Mouse (Mus musculus) ES-E14 (cell line): ENCODE results near the gene Astn2. TPM values are rescaled to one million over a fixed set of nuclear protein-coding genes. Genes with fewer than 3 reads are reported as not detected.

ENCODE experiments used
- DNase-seq: peaks from one replicate; pipeline ENCODE4 v3.0.0-alpha.2; 2013; ENCODE audit warnings: low read depth, low spot score
- H3K27ac ChIP-seq: 2 replicates; pipeline ENCODE4 v1.5.1; 2012; ENCODE audit warnings: low read depth, mild to moderate bottlenecking, low read length, moderate library complexity, mixed read lengths; ENCODE audit not compliant: poor library complexity, insufficient read depth, severe bottlenecking
- H3K36me3 ChIP-seq: 2 replicates; pipeline ENCODE4 v1.6.1; 2012; ENCODE audit warnings: mild to moderate bottlenecking, low read length, moderate library complexity, mixed read lengths; ENCODE audit not compliant: control insufficient read depth, poor library complexity, insufficient read depth, severe bottlenecking
- H3K4me1 ChIP-seq, 2 experiments: fragments of 150-350 bp in 1 of 2; sonication (generic) in 1 of 2; 2 replicates each; pipeline ENCODE4 v1.6.1; 2012; ENCODE audit warnings: low read length in 2 of 2, mild to moderate bottlenecking in 1 of 2, mixed read lengths in 1 of 2; ENCODE audit not compliant: control insufficient read depth in 2 of 2, insufficient read depth in 2 of 2, poor library complexity in 1 of 2
- H3K4me3 ChIP-seq, 2 experiments: fragments of 150-350 bp in 1 of 2; sonication (generic) in 1 of 2; 2 replicates each; pipeline ENCODE4 v1.5.1; 2012; ENCODE audit warnings: low read length in 2 of 2, low read depth in 1 of 2, mild to moderate bottlenecking in 1 of 2, mixed read lengths in 1 of 2; ENCODE audit not compliant: insufficient read depth in 1 of 2, poor library complexity in 1 of 2, severe bottlenecking in 1 of 2
- H3K9ac ChIP-seq: 2 replicates; pipeline ENCODE4 v1.6.1; 2012; ENCODE audit warnings: low read depth, mild to moderate bottlenecking, low read length, mixed read lengths; ENCODE audit not compliant: poor library complexity, insufficient read depth, severe bottlenecking
- H3K9me3 ChIP-seq: fragments of 150-350 bp; sonication (generic); 2 replicates; pipeline ENCODE4 v1.6.1; 2012; ENCODE audit warnings: low read depth, mild to moderate bottlenecking, low read length; ENCODE audit not compliant: control insufficient read depth, insufficient read depth
- CHD2 ChIP-seq: IDR thresholded peaks from 2 replicates; pipeline ENCODE4 v1.6.1; 2014; ENCODE audit warnings: mild to moderate bottlenecking, low read depth, low read length, inconsistent platforms
- HCFC1 ChIP-seq: IDR thresholded peaks from 2 replicates; pipeline ENCODE4 v1.6.1; 2012; ENCODE audit warnings: low read length, inconsistent platforms, borderline replicate concordance; ENCODE audit not compliant: insufficient read depth
- MAFK ChIP-seq: IDR thresholded peaks from 2 replicates; pipeline ENCODE4 v1.6.1; 2014; ENCODE audit warnings: mild to moderate bottlenecking, low read depth, low read length, inconsistent platforms; ENCODE audit not compliant: insufficient read depth
- ZC3H11A ChIP-seq: IDR thresholded peaks from 2 replicates; pipeline ENCODE4 v1.6.1; 2012; ENCODE audit warnings: low read depth, mild to moderate bottlenecking, inconsistent platforms, low read length, borderline replicate concordance
- ZNF384 ChIP-seq: IDR thresholded peaks from 2 replicates; pipeline ENCODE4 v1.6.1; 2012; ENCODE audit warnings: low read depth, low read length, inconsistent platforms
- in situ Hi-C, 2 experiments: fragments of 600-800 bp; cut with MboI; formaldehyde crosslinking; loops; one replicate each; pipeline ENCODE4 v1.15.1; 2025; ENCODE audit warnings: low sequenced_read_pairs in 2 of 2, inconsistent platforms in 1 of 2; ENCODE audit not compliant: unreplicated experiment in 2 of 2
- total RNA-seq: library from RNA; depleted of rRNA; stranded (reverse); fragments of 300-350 nt; gene quantifications from 2 replicates; pipeline ENCODE4 v1.2.3, GENCODE M21; 2012

Gene Astn2
- total RNA-seq, 1 experiment = 0.04 TPM

DNA sequence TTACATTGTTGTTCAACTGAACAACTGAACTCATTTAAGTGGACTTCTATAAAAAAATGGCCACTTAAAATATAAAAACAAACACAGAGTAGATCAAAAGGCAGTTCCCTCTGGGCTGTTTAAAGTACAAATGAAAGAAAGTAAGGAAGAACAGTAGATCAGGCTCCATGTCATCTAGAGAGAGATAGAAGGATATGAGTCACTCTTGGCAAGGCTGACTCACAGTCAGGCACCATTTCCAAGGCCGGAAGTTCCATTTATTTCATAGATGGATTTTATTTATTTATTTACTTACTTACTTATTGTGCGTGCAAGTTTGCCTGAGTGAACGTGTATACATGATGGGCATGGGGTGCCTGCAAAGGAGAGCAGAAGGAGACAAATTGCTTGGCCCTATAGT lies 67.0 kb downstream of the Astn2 start:
- in situ Hi-C loops = no loop called here
- no peaks in the 10 kb centered on the region for H3K4me1 ChIP-seq
- no peaks in the 10 kb centered on the region for H3K9me3 ChIP-seq
- no peaks in the 10 kb centered on the region for H3K36me3 ChIP-seq
- no peak for DNase-seq
- no peak for TF ChIP-seq ZC3H11A
- no peak for TF ChIP-seq MAFK
- no peak for TF ChIP-seq CHD2
- no peak for TF ChIP-seq ZNF384
- TF ChIP-seq HCFC1 = no peak
- no peak overlapping the region for H3K9ac ChIP-seq
- H3K27ac ChIP-seq = no peak overlapping the region
- H3K4me3 ChIP-seq = no peak overlapping the region

DNA sequence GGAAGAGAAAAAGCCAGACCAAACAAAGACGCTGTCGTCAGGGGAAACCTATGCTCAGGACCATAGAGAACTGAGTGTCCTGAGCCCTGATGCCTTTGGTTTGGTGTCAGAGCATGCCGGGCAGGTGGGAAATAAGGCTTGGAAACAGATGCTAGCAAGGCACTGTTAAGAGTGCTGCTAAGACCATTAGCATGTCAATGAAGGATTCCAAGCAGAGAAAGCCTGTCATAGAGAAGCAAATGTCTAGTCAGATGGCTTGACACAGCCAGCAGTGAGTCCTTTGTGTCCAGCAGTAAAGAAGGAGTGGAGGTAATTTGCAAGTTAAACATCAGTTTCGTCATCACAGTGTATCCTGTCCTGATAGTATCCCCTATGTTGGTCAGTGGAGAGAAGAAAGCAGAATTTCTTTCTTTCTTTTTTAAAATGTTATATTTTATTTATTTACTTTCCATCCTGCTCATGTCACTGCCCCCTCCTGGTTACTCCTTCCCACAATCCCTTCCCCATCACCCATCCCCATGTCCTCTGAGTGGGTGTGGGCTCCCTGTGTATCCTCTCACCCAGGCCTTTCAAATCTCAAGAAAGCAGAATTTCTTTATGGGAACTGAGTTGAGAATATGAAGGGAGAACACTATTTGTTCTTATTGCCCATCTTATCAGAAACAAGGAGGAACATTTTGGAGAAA lies 73.7 kb downstream of the Astn2 start:
- Histone ChIP-seq H3K4me1 (peaks cover 4% of the 10 kb centered on the region in 2 experiments; a peak in 2 of 4 replicates), H3K27ac (no peak overlapping the region; the same call in 1 of the 2 replicates)
- in situ Hi-C loops = no loop called here

DNA sequence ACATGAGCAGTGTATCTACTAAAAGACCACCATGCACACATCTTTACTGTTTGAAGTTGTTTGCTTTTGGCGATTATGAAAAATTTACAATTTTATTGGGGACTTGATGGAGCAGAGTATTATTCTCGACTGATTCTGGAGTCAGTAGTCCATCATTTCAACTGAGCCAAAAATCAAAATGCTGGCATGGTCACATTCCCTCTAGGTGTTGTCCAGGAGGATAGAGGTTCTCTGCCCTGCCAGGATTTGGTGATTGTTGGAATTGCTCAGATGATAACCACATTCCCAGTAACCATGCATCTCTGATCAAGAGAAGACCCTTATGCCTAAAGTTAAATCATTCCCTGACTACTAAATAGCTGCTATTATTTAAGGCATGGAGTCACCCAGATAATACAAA lies 83.4 kb downstream of the Astn2 start:
- no peaks in the 10 kb centered on the region for H3K4me1 ChIP-seq
- no peak overlapping the region for H3K9ac ChIP-seq
- no peak for DNase-seq
- TF ChIP-seq ZC3H11A (no peak), MAFK (no peak), CHD2 (no peak), ZNF384 (no peak), HCFC1 (no peak)
- H3K9me3 ChIP-seq = no peaks in the 10 kb centered on the region
- H3K27ac ChIP-seq = no peak overlapping the region
- in situ Hi-C loops = no loop called here
- H3K4me3 ChIP-seq = no peak overlapping the region
- no peaks in the 10 kb centered on the region for H3K36me3 ChIP-seq

More for the DNA sequence above, 73.7 kb downstream of the Astn2 start:
- Histone ChIP-seq H3K9me3 (no peaks in the 10 kb centered on the region), H3K36me3 (no peaks in the 10 kb centered on the region), H3K4me3 (no peak overlapping the region), H3K9ac (no peak overlapping the region)
- TF ChIP-seq CHD2 = peak; percentile 57
- no peak for TF ChIP-seq HCFC1
- TF ChIP-seq ZC3H11A = no peak
- no peak for TF ChIP-seq MAFK
- no peak for TF ChIP-seq ZNF384
- peak; percentile 51 for DNase-seq

DNA sequence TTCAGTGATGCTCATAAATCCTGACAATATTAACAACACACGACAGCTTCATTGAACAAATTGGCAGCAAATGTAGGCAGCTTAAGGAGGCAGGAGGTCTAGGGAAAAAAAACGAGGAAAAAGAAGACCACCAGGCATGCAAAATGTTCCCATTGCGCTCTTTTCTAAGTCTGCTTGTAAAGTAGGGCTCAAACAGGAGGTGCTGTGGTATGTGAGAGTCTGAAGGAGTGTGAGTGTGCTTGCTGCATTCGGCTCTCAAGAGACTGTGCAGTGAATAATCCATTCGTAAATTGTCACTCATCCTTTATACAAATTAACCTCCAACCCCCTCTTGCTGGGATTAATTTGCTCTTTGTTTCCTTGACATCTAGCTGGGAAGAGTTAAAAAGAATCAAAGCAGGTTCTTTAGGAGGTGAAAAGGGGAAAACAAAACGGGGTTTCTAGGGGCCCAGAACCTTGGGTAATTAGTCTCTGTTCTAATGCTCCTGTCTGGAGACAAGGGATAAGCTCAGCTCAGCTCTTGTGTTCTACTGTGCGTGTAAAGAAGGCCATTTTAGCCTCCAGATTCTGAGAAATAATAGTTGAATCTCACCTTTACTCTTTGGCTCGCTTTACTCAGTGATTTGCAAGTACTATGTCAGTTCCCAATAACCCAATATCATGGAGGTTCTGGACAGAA lies 89.5 kb downstream of the Astn2 start:
- no peak overlapping the region for H3K9ac ChIP-seq
- no peaks in the 10 kb centered on the region for H3K9me3 ChIP-seq
- no peaks in the 10 kb centered on the region for H3K36me3 ChIP-seq
- DNase-seq = no peak
- no peak overlapping the region for H3K27ac ChIP-seq
- H3K4me3 ChIP-seq = no peak overlapping the region
- in situ Hi-C loops = no loop called here
- TF ChIP-seq MAFK (no peak), HCFC1 (no peak), ZNF384 (no peak), CHD2 (no peak), ZC3H11A (no peak)
- no peaks in the 10 kb centered on the region for H3K4me1 ChIP-seq
